In the genomic region with DNA sequence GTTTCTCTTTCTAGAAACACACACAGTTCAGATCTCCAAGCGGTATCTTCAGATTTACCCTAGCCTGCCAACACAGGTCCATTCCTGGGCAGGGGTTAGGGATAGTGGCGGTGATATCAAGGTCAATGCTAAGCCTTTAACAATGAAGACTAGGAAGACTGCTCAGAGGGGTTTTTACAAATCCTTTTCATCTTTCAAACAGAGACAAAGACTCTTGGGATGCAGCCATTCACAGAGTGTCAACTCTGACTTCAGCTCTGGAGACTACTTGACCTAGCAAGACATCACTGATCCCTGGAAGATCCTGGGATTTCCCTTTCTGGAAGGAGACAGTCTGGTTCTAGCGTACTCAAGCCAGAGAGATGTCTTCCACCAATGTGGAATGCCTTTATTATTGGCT, we compare ENCODE assay signal across 26 mouse cellular contexts. TPM values are rescaled to one million over a fixed set of nuclear protein-coding genes. Genes with fewer than 3 reads are reported as not detected.
"Had no signal": no experiment of that assay in that cellular context is flagged by ENCODE, and none has a peak within 500 bp of the region (broad histone marks: within the 10 kb centered on the region; RNA-seq: fewer than 3 reads in every experiment).

No protein-coding gene starts in this region.

- H3K27me3 ChIP-seq: heart, embryonic 12.5 days; heart, embryonic 13.5 days; heart, embryonic 15.5 days; hindbrain, embryonic 12.5 days; hindbrain, embryonic 13.5 days; hindbrain, embryonic 15.5 days; intestine, embryonic 15.5 days; kidney, embryonic 15.5 days had no signal

- H3K36me3 ChIP-seq: heart, embryonic 12.5 days; heart, embryonic 13.5 days; heart, embryonic 15.5 days; hindbrain, embryonic 10.5 days; hindbrain, embryonic 12.5 days; hindbrain, embryonic 13.5 days; hindbrain, embryonic 15.5 days; intestine, embryonic 15.5 days; kidney, embryonic 15.5 days had no signal

- H3K4me3 ChIP-seq: heart, embryonic 12.5 days; heart, embryonic 13.5 days; heart, embryonic 15.5 days; hindbrain, embryonic 10.5 days; hindbrain, embryonic 12.5 days; hindbrain, embryonic 13.5 days; hindbrain, embryonic 15.5 days; intestine, embryonic 15.5 days; kidney, embryonic 15.5 days; layer of hippocampus, adult 2 months; left cerebral cortex, adult 2 months had no signal

- DNase-seq: heart, postnatal 10 days; heart, postnatal 14 days; heart, postnatal 36 days; heart, postnatal 4 days; kidney, adult 11 months; kidney, adult 18-20 months; kidney, adult 8-10 months; kidney, adult 9 months; layer of hippocampus, adult 9-11 months; layer of hippocampus, postnatal 36 days had no signal

- H3K9ac ChIP-seq: heart, embryonic 12.5 days; heart, embryonic 13.5 days; heart, embryonic 15.5 days; hindbrain, embryonic 12.5 days; hindbrain, embryonic 13.5 days; hindbrain, embryonic 14.5 days; hindbrain, embryonic 15.5 days; intestine, embryonic 15.5 days; kidney, embryonic 15.5 days had no signal

- H3K27ac ChIP-seq: heart, embryonic 13.5 days; heart, embryonic 15.5 days; hindbrain, embryonic 10.5 days; hindbrain, embryonic 12.5 days; hindbrain, embryonic 13.5 days; hindbrain, embryonic 14.5 days; hindbrain, embryonic 15.5 days; hindbrain, postnatal 0 days; intestine, embryonic 15.5 days; kidney, embryonic 15.5 days; kidney, postnatal 0 days; layer of hippocampus, adult 2 months; left cerebral cortex, adult 2 months had no signal

- H3K4me1 ChIP-seq: hindbrain, embryonic 10.5 days; hindbrain, embryonic 12.5 days; hindbrain, embryonic 13.5 days; hindbrain, embryonic 15.5 days; intestine, embryonic 15.5 days had no signal

RNA-seq across cellular contexts. Expression of a gene that starts 21.9 kb away (rescaled TPM):
- total RNA-seq: hematopoietic stem cell, adult 5-6 weeks had no signal
- polyA plus RNA-seq: inflammation-experienced regulatory T-cells, adult 6 months had no signal
